Mouse (Mus musculus): Measurements from ENCODE around the gene Ltn1. TPM values are rescaled to one million over a fixed set of nuclear protein-coding genes. Genes with fewer than 3 reads are reported as not detected.
A peak's percentile ranks its signal among the peaks of the same experiment; 100 is the strongest.

Ltn1 gene
- total and polyA plus RNA-seq, 2 experiments from 2014 or later, result 17.5 to 18.5 TPM

- H3K36me3 ChIP-seq (ENCODE audit: insufficient read depth, low read length), result no peaks in the 10 kb centered on the region; the same call in 1 of the 2 replicates
- H3K27me3 ChIP-seq (ENCODE audit: insufficient read depth, low read length), result no peaks in the 10 kb centered on the region
- peak overlapping the region; percentile 56 for H3K4me2 ChIP-seq (ENCODE audit: low read depth, low read length, poor library complexity, severe bottlenecking)
- H3K4me1 ChIP-seq (ENCODE audit: insufficient read depth, low read length), result no peaks in the 10 kb centered on the region
- no peak for DNase-seq (ENCODE audit: low spot score)
- no peak for TF ChIP-seq CTCF (IDR thresholded peaks at IDR 0.05)
- H3K9ac ChIP-seq (replicated peaks; ENCODE audit: low read length, poor library complexity, severe bottlenecking), result peak overlapping the region; percentile 77
- 0 out of 2 replicates have a peak overlapping the region, but pooled peaks have one; percentile 94 for H3K27ac ChIP-seq (ENCODE audit: low read depth, low read length)
- ATAC-seq (ENCODE audit: low FRiP score), result no peak
- peak overlapping the region; percentile 81 for H3K4me3 ChIP-seq (ENCODE audit: low read depth, low read length)
- H3K9me3 ChIP-seq (ENCODE audit: low read length), result no peaks in the 10 kb centered on the region
- 75% methylated on average over 7 of the region's 7 CpGs for WGBS
Measured at GRCm38 (mm10) chr16:87354748-87355147, 77.7 kb downstream of the Ltn1 start.

- TF ChIP-seq CTCF (IDR thresholded peaks at IDR 0.05), result peak; percentile 39
- Histone ChIP-seq H3K4me3 (ENCODE audit: low read depth, low read length) (peak within 1 kb of the TSS; percentile 81), H3K4me2 (ENCODE audit: low read depth, low read length, poor library complexity, severe bottlenecking) (peak within 1 kb of the TSS; percentile 56), H3K36me3 (ENCODE audit: insufficient read depth, low read length) (no peaks in the 10 kb centered on the region), H3K27ac (ENCODE audit: low read depth, low read length) (peak within 1 kb of the TSS; percentile 94), H3K27me3 (ENCODE audit: insufficient read depth, low read length) (no peaks in the 10 kb centered on the region), H3K9me3 (ENCODE audit: low read length) (no peaks in the 10 kb centered on the region), H3K4me1 (ENCODE audit: insufficient read depth, low read length) (no peaks in the 10 kb centered on the region), H3K9ac (replicated peaks; ENCODE audit: low read length, poor library complexity, severe bottlenecking) (peak within 1 kb of the TSS; percentile 77)
- DNase-seq (ENCODE audit: low spot score), result peak; percentile 97
- ATAC-seq (ENCODE audit: low FRiP score), result peak; percentile 98
- WGBS, result under 1% methylated on average over 47 of the region's 48 CpGs
Measured at GRCm38 (mm10) chr16:87354075-87354583, 78.3 kb downstream of the Ltn1 start, which contains the start of gene N6amt1. Gene N6amt1 (plus strand): TSS chr16:87354185.

- 93% methylated on average over 1 of the region's 1 CpGs for WGBS
- no peaks in the 10 kb centered on the region for H3K4me1 ChIP-seq (ENCODE audit: insufficient read depth, low read length)
- H3K9me3 ChIP-seq (ENCODE audit: low read length), result no peaks in the 10 kb centered on the region
- TF ChIP-seq CTCF (IDR thresholded peaks at IDR 0.05), result no peak
- H3K27ac ChIP-seq (ENCODE audit: low read depth, low read length), result no peak overlapping the region
- H3K27me3 ChIP-seq (ENCODE audit: insufficient read depth, low read length), result no peaks in the 10 kb centered on the region
- H3K36me3 ChIP-seq (ENCODE audit: insufficient read depth, low read length), result no peaks in the 10 kb centered on the region
- H3K4me3 ChIP-seq (ENCODE audit: low read depth, low read length), result peak overlapping the region; percentile 81
- DNase-seq (ENCODE audit: low spot score) (no peak), ATAC-seq (ENCODE audit: low FRiP score) (no peak)
- no peak overlapping the region for H3K9ac ChIP-seq (replicated peaks; ENCODE audit: low read length, poor library complexity, severe bottlenecking)
- peak overlapping the region; percentile 56 for H3K4me2 ChIP-seq (ENCODE audit: low read depth, low read length, poor library complexity, severe bottlenecking)
Measured at GRCm38 (mm10) chr16:87353605-87354004, 78.8 kb downstream of the Ltn1 start.

DNA sequence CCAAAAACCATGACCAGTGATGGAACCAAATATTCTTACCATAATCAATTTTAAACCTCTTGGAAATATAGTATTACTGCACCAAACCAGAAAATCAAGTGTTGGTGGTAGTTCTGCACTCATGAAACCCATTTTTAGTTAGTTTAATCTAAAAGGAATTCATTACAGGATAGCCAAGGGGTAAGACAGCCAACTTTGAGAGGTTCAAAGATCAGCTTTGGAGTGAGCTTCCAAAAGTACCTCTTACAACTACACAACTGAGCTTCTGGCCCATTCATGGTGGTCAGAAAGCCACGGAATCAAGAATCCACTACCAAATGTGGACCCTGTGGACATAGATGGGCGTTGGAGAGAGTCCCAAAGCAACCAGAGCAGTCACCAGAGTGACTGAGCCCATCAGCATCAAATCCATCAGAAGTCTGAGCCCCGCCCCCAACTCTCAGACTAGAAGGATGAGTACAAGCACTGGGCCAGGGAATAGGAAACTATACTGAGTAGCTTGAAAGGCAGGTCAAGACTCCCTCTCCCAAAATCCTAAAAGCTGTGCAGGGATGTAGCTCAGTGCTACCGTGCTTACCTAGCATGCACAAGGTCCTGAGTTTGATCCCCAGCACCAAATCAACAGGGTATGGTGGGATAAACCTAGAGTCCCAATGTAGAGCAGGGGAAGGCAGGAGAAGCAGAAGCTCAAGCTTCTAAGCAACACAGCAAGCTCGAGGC, 80.9 kb downstream of the Ltn1 start:
- WGBS, result 71% methylated on average over 5 of the region's 5 CpGs
- H3K27me3 ChIP-seq (ENCODE audit: insufficient read depth, low read length), result no peaks in the 10 kb centered on the region
- H3K9ac ChIP-seq (replicated peaks; ENCODE audit: low read length, poor library complexity, severe bottlenecking), result no peak overlapping the region
- no peaks in the 10 kb centered on the region for H3K4me1 ChIP-seq (ENCODE audit: insufficient read depth, low read length)
- no peak overlapping the region for H3K4me2 ChIP-seq (ENCODE audit: low read depth, low read length, poor library complexity, severe bottlenecking)
- no peaks in the 10 kb centered on the region for H3K9me3 ChIP-seq (ENCODE audit: low read length)
- H3K4me3 ChIP-seq (ENCODE audit: low read depth, low read length), result no peak overlapping the region
- TF ChIP-seq CTCF (IDR thresholded peaks at IDR 0.05), result no peak
- H3K36me3 ChIP-seq (ENCODE audit: insufficient read depth, low read length), result no peaks in the 10 kb centered on the region
- no peak for DNase-seq (ENCODE audit: low spot score)
- H3K27ac ChIP-seq (ENCODE audit: low read depth, low read length), result no peak overlapping the region
- no peak for ATAC-seq (ENCODE audit: low FRiP score)

GRCm38 (mm10) chr16:87348133-87348532, 84.3 kb downstream of the Ltn1 start:
- Histone ChIP-seq H3K27me3 (ENCODE audit: insufficient read depth, low read length) (no peaks in the 10 kb centered on the region), H3K9me3 (ENCODE audit: low read length) (no peaks in the 10 kb centered on the region), H3K27ac (ENCODE audit: low read depth, low read length) (no peak overlapping the region), H3K4me2 (ENCODE audit: low read depth, low read length, poor library complexity, severe bottlenecking) (no peak overlapping the region), H3K9ac (replicated peaks; ENCODE audit: low read length, poor library complexity, severe bottlenecking) (no peak overlapping the region), H3K36me3 (ENCODE audit: insufficient read depth, low read length) (no peaks in the 10 kb centered on the region), H3K4me1 (ENCODE audit: insufficient read depth, low read length) (no peaks in the 10 kb centered on the region), H3K4me3 (ENCODE audit: low read depth, low read length) (no peak overlapping the region)
- no peak for ATAC-seq (ENCODE audit: low FRiP score)
- no peak for DNase-seq (ENCODE audit: low spot score)
- WGBS, result 93% methylated on average over 2 of the region's 2 CpGs
- no peak for TF ChIP-seq CTCF (IDR thresholded peaks at IDR 0.05)

- no peak for TF ChIP-seq CTCF (IDR thresholded peaks at IDR 0.05)
- 89% methylated on average over 6 of the region's 6 CpGs for WGBS
Measured at GRCm38 (mm10) chr16:87341043-87341572, 91.3 kb downstream of the Ltn1 start.

More at GRCm38 (mm10) chr16:87341043-87341572, 91.3 kb downstream of the Ltn1 start:
- H3K27ac ChIP-seq (ENCODE audit: low read depth, low read length), result no peak overlapping the region
- no peak overlapping the region for H3K9ac ChIP-seq (replicated peaks; ENCODE audit: low read length, poor library complexity, severe bottlenecking)
- no peaks in the 10 kb centered on the region for H3K9me3 ChIP-seq (ENCODE audit: low read length)
- no peak overlapping the region for H3K4me3 ChIP-seq (ENCODE audit: low read depth, low read length)
- ATAC-seq (ENCODE audit: low FRiP score), result no peak
- H3K4me2 ChIP-seq (ENCODE audit: low read depth, low read length, poor library complexity, severe bottlenecking), result no peak overlapping the region
- H3K4me1 ChIP-seq (ENCODE audit: insufficient read depth, low read length), result no peaks in the 10 kb centered on the region
- no peaks in the 10 kb centered on the region for H3K36me3 ChIP-seq (ENCODE audit: insufficient read depth, low read length)
- H3K27me3 ChIP-seq (ENCODE audit: insufficient read depth, low read length), result no peaks in the 10 kb centered on the region
- no peak for DNase-seq (ENCODE audit: low spot score)
